Mouse (Mus musculus) olfactory bulb, adult 2 months (tissue): Measurements from ENCODE around the gene Atraid.

Source experiments
- CTCF ChIP-seq: fragments of 200-500 bp; IDR thresholded peaks from 2 replicates; pipeline ENCODE4 v1.5.1; 2012; ENCODE audit warnings: low read depth, mild to moderate bottlenecking, low read length, moderate library complexity; ENCODE audit not compliant: insufficient read depth
- POLR2A ChIP-seq: fragments of 200-500 bp; IDR thresholded peaks from 2 replicates; pipeline ENCODE4 v1.6.1; 2012; ENCODE audit warnings: mild to moderate bottlenecking, low read depth, low read length, moderate library complexity; ENCODE audit not compliant: insufficient read depth

GRCm38 (mm10) chr5:30999324-30999723 lies 48.8 kb upstream of the Atraid start:
- TF ChIP-seq CTCF (no peak), POLR2A (no peak)
